Mouse (Mus musculus): ENCODE measurements around the gene Ift140.

The Ift140 gene

GRCm38 (mm10) chr17:25063261-25063660 is 47.4 kb downstream of the Ift140 start:
- DNase-seq (ENCODE audit: low read depth, low spot score), result no peak
- Histone ChIP-seq H3K27me3 (ENCODE audit: control insufficient read depth, insufficient read depth, low read length, poor library complexity, severe bottlenecking) (no peaks in the 10 kb centered on the region), H3K36me3 (ENCODE audit: control insufficient read depth, insufficient read depth, low read length, poor library complexity, severe bottlenecking) (peaks cover 10% of the 10 kb centered on the region)

GRCm38 (mm10) chr17:25063872-25064271 is 48.0 kb downstream of the Ift140 start:
- no peaks in the 10 kb centered on the region for H3K27me3 ChIP-seq (ENCODE audit: control insufficient read depth, insufficient read depth, low read length, poor library complexity, severe bottlenecking)
- DNase-seq (ENCODE audit: low read depth, low spot score), result no peak
- H3K36me3 ChIP-seq (ENCODE audit: control insufficient read depth, insufficient read depth, low read length, poor library complexity, severe bottlenecking), result peaks cover 10% of the 10 kb centered on the region

DNA sequence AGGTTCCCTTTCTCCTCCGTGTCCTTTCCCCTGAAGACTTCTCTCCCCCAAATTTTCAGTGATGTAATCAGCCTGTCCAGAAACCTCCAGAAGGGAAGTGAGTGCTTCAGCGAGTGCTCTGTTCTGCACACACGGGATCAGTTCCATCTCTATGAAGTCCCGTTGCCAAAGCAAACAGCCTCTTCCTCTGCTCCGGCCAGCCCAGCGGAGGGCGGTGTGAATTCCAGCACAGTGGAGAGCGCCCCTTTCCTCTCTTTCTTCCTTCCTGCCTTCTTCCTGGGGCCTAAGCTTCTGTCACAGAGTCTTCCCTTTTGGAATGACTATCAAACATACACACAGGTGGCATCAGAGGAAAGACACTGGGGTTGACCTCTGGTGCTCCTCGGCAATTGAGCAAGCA is 48.5 kb downstream of the Ift140 start:
- DNase-seq (ENCODE audit: low read depth, low spot score), result no peak
- Histone ChIP-seq H3K27me3 (ENCODE audit: control insufficient read depth, insufficient read depth, low read length, poor library complexity, severe bottlenecking) (no peaks in the 10 kb centered on the region), H3K36me3 (ENCODE audit: control insufficient read depth, insufficient read depth, low read length, poor library complexity, severe bottlenecking) (peaks cover 10% of the 10 kb centered on the region)

DNA sequence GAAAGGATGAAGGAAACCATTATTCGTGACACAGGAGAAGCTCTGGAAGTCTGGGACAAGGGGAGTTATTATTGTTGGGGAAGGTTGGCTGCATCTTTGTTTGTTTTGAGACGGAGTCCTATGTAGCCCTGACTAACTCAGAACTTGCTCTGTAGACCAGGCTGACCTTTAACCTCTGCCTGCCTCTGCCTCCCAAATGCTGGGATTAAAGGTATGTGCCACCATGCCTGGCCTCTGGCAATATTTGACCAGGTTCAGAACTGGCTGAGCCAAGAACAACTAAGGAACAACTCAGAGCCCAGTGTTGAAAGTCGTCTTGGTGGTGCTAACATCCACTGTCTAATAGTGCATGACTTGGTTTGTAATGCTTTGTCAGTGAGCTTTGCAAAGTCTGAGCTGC is 49.3 kb downstream of the Ift140 start:
- no peak for DNase-seq (ENCODE audit: low read depth, low spot score)

GRCm38 (mm10) chr17:25066595-25066994 is 50.7 kb downstream of the Ift140 start:
- Histone ChIP-seq H3K27me3 (ENCODE audit: control insufficient read depth, insufficient read depth, low read length, poor library complexity, severe bottlenecking) (no peaks in the 10 kb centered on the region), H3K36me3 (ENCODE audit: control insufficient read depth, insufficient read depth, low read length, poor library complexity, severe bottlenecking) (peaks cover 11% of the 10 kb centered on the region)
- DNase-seq (ENCODE audit: low read depth, low spot score), result no peak

More for the DNA sequence above, 49.3 kb downstream of the Ift140 start:
- Histone ChIP-seq H3K36me3 (ENCODE audit: control insufficient read depth, insufficient read depth, low read length, poor library complexity, severe bottlenecking) (peaks cover 10% of the 10 kb centered on the region), H3K27me3 (ENCODE audit: control insufficient read depth, insufficient read depth, low read length, poor library complexity, severe bottlenecking) (no peaks in the 10 kb centered on the region)

DNA sequence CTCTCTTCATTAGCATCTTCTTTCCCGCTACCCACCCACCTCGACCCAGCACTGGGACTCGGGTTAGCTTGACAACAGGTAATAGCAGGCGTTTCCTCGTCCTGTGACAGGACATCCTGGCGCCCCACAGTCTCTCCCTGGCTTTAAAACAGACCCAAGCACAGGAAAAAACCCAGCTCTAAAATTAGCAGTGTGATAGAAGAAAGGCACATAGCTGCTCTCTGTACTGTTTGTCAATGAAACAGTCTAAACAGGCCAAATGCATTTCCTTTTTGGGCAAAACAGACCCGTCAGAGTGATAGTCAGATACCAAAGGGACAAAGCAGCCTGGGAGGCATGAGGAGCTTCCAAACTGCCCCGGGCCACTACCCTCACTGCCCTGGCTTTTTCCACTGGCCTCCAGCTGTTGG is 51.6 kb downstream of the Ift140 start:
- Histone ChIP-seq H3K36me3 (ENCODE audit: control insufficient read depth, insufficient read depth, low read length, poor library complexity, severe bottlenecking) (peaks cover 11% of the 10 kb centered on the region), H3K27me3 (ENCODE audit: control insufficient read depth, insufficient read depth, low read length, poor library complexity, severe bottlenecking) (no peaks in the 10 kb centered on the region)
- DNase-seq (ENCODE audit: low read depth, low spot score), result no peak

DNA sequence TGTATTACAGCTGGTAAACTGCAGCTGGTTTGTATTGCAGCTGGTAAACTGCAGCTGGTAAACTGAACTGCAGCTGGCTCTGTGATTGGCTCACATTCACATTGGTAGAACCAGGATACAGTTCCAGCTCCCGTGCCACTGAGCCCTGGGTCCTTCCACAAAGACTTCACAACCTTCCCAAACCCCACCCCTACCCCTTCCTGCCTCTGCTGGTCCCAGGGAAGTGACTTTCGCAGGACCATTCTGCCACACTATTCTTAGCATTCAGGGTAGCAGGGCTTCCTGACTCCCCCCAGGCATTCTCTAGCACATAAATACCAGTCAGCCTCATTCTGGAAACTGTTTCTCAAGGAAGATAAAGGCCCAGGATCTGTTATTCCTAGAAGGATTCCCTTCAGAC is 52.8 kb downstream of the Ift140 start:
- DNase-seq (ENCODE audit: low read depth, low spot score), result no peak
- Histone ChIP-seq H3K36me3 (ENCODE audit: control insufficient read depth, insufficient read depth, low read length, poor library complexity, severe bottlenecking) (peaks cover 11% of the 10 kb centered on the region), H3K27me3 (ENCODE audit: control insufficient read depth, insufficient read depth, low read length, poor library complexity, severe bottlenecking) (no peaks in the 10 kb centered on the region)

DNA sequence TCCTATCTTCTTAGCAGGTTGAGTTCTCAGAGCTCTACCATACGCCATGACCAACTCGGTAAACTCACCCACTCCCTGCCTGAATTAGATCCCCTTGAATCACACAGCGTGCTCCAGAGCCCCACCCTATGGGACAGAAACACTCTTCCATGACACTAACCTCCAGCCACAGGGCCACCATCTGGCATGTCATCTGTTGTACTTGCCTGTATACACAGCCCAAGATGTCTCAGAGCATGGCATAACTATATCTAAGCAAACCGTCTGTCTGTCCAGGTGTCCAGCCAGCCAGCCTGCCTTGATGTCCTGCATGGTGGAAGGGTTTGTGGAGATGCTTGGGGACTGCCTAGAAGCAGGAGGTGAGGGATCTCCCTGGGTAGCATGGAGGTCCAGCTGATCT is 61.0 kb downstream of the Ift140 start:
- no peaks in the 10 kb centered on the region for H3K27me3 ChIP-seq (ENCODE audit: control insufficient read depth, insufficient read depth, low read length, poor library complexity, severe bottlenecking)
- no peaks in the 10 kb centered on the region; the same call in 1 of the 2 replicates for H3K36me3 ChIP-seq (ENCODE audit: control insufficient read depth, insufficient read depth, low read length, poor library complexity, severe bottlenecking)
- no peak for DNase-seq (ENCODE audit: low read depth, low spot score)

- no peak for DNase-seq (ENCODE audit: low read depth, low spot score)
- Histone ChIP-seq H3K36me3 (ENCODE audit: control insufficient read depth, insufficient read depth, low read length, poor library complexity, severe bottlenecking) (no peaks in the 10 kb centered on the region; the same call in 1 of the 2 replicates), H3K27me3 (ENCODE audit: control insufficient read depth, insufficient read depth, low read length, poor library complexity, severe bottlenecking) (no peaks in the 10 kb centered on the region)
These were observed 62.0 kb downstream of the Ift140 start for GRCm38 (mm10) chr17:25077771-25078372.

- Histone ChIP-seq H3K36me3 (ENCODE audit: control insufficient read depth, insufficient read depth, low read length, poor library complexity, severe bottlenecking) (no peaks in the 10 kb centered on the region; the same call in 1 of the 2 replicates), H3K27me3 (ENCODE audit: control insufficient read depth, insufficient read depth, low read length, poor library complexity, severe bottlenecking) (no peaks in the 10 kb centered on the region)
- DNase-seq (ENCODE audit: low read depth, low spot score), result no peak
These were observed 64.3 kb downstream of the Ift140 start for GRCm38 (mm10) chr17:25080210-25080609.

- H3K36me3 ChIP-seq (ENCODE audit: control insufficient read depth, insufficient read depth, low read length, poor library complexity, severe bottlenecking), result no peaks in the 10 kb centered on the region; the same call in 1 of the 2 replicates
- no peak for DNase-seq (ENCODE audit: low read depth, low spot score)
- no peaks in the 10 kb centered on the region for H3K27me3 ChIP-seq (ENCODE audit: control insufficient read depth, insufficient read depth, low read length, poor library complexity, severe bottlenecking)
These were observed 65.1 kb downstream of the Ift140 start for GRCm38 (mm10) chr17:25080960-25081381.

DNA sequence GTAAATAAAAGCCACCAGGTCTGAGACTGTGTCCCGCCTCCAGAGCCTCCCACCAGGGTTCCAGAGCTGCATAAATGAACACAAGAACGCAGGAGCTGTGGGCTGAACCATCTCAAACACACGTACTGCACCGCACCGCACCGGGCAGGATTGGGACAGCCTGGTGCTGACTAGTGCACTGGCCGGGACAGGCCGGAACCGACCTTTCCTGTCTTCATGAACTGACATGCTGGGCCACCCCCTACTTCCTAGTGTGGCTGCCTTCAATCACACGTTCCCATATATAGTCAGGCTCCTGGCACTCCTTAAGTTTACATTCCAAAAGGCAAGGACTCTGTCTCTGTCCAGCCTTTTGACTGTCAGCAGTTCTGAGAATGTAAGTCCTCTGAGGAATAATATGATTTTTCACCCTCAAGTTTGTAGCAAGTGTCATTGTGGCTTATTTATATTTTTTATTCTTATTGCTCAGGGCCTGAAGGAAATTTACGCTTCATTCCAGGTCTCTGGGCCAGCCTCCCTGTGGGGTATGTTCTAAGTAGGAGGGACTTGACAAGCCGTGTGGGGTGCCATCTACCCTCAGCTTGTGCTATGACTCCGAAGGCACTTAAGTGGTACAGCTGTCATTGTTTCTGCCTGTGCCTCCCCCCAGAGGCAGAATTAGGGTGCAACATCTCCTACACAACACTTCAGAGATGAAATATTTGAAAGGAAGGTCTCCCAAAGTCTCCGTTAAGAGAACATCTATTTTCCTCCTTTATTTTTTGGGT is 66.4 kb downstream of the Ift140 start:
- peak; percentile 45 for DNase-seq (ENCODE audit: low read depth, low spot score)
- H3K36me3 ChIP-seq (ENCODE audit: control insufficient read depth, insufficient read depth, low read length, poor library complexity, severe bottlenecking), result no peaks in the 10 kb centered on the region; the same call in 1 of the 2 replicates
- no peaks in the 10 kb centered on the region for H3K27me3 ChIP-seq (ENCODE audit: control insufficient read depth, insufficient read depth, low read length, poor library complexity, severe bottlenecking)

DNA sequence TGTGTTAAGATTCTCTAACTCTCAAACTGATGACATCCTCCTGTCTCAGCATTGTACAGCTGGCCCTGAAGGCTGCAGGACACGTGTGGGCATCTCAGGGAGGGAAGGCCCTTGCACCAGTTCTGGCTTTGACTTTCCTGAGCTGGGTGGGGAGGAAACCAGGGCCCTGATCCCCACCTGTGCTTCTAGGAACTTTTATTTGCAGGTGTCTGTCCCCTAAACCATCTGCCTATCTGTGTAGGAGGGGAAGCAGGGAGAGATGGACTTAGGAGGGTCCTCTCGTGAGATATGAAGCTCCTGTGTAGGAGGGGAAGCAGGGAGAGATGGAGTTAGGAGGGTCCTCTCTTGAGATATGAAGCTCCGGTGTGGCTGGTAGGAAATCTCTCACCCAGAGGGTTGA is 67.0 kb downstream of the Ift140 start:
- H3K27me3 ChIP-seq (ENCODE audit: control insufficient read depth, insufficient read depth, low read length, poor library complexity, severe bottlenecking), result no peaks in the 10 kb centered on the region
- no peak for DNase-seq (ENCODE audit: low read depth, low spot score)
- H3K36me3 ChIP-seq (ENCODE audit: control insufficient read depth, insufficient read depth, low read length, poor library complexity, severe bottlenecking), result peaks cover 1% of the 10 kb centered on the region

DNA sequence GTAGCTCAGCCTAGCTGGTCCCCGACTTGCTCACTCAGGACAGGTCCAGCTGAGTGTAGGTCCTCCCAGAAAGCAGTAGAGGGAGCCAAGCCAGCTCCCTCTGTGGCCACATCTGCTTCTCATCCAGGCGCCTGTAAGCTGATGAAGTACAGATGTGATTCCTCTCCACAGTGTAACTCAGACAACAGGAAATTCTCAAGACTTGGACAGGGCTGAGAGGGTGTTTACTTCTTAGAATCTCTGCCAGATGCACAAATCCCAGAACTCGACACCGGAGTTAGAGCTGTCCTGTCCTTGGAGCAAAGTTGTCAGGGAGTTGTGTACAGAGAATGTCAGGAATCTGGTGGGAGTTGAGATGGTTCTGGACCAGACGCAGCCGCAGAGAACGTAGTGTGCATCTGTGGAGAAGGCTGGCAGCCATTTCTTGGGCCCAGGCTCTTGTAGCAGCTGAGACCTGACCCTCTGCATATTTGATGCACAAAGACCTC is 67.6 kb downstream of the Ift140 start, which contains the start of gene Tmem204:
Gene Tmem204 (minus strand): TSS at position 148 of the 488 bp plus-strand sequence.
- peaks cover 6% of the 10 kb centered on the region for H3K36me3 ChIP-seq (ENCODE audit: control insufficient read depth, insufficient read depth, low read length, poor library complexity, severe bottlenecking)
- H3K27me3 ChIP-seq (ENCODE audit: control insufficient read depth, insufficient read depth, low read length, poor library complexity, severe bottlenecking), result no peaks in the 10 kb centered on the region
- no peak for DNase-seq (ENCODE audit: low read depth, low spot score)

- peaks cover 8% of the 10 kb centered on the region for H3K36me3 ChIP-seq (ENCODE audit: control insufficient read depth, insufficient read depth, low read length, poor library complexity, severe bottlenecking)
- no peak for DNase-seq (ENCODE audit: low read depth, low spot score)
- H3K27me3 ChIP-seq (ENCODE audit: control insufficient read depth, insufficient read depth, low read length, poor library complexity, severe bottlenecking), result no peaks in the 10 kb centered on the region
These were observed 69.0 kb downstream of the Ift140 start for GRCm38 (mm10) chr17:25084835-25085385.
